Mouse (Mus musculus) cortical plate, adult 2 months (tissue): ENCODE measurements around the gene Cwf19l1. TPM values are rescaled to one million over a fixed set of nuclear protein-coding genes. Genes with fewer than 3 reads are reported as not detected.

Experiments used
- H3K27ac ChIP-seq: fragments of 200-500 bp; 2 replicates; pipeline ENCODE4 v1.5.1; 2012; ENCODE audit warnings: low read length, control low read depth, inconsistent platforms; ENCODE audit not compliant: insufficient read depth
- H3K4me1 ChIP-seq: fragments of 200-500 bp; 2 replicates; pipeline ENCODE4 v1.6.1; 2011; ENCODE audit warnings: low read length; ENCODE audit not compliant: control insufficient read depth, insufficient read depth
- H3K4me3 ChIP-seq: fragments of 200-500 bp; 2 replicates; pipeline ENCODE4 v1.5.1; 2011; ENCODE audit warnings: mild to moderate bottlenecking, low read length, control low read depth; ENCODE audit not compliant: insufficient read depth
- CTCF ChIP-seq: fragments of 200-500 bp; IDR thresholded peaks from 2 replicates; pipeline ENCODE4 v1.5.1; 2011; ENCODE audit warnings: mild to moderate bottlenecking, control low read depth, low read length; ENCODE audit not compliant: insufficient read depth; ENCODE audit errors: extremely low read depth
- POLR2A ChIP-seq: fragments of 200-500 bp; IDR thresholded peaks from 2 replicates; pipeline ENCODE4 v1.6.1; 2011; ENCODE audit warnings: mild to moderate bottlenecking, low read length, control low read depth; ENCODE audit not compliant: insufficient read depth; ENCODE audit errors: extremely low read depth
- polyA plus RNA-seq: library from polyadenylated mRNA; depleted of rRNA; stranded (reverse); fragments of >200 nt; gene quantifications from 2 replicates; pipeline ENCODE4 v1.2.3, GENCODE M21; 2012

Gene Cwf19l1
- polyA plus RNA-seq, 1 experiment: 23.7 TPM

DNA sequence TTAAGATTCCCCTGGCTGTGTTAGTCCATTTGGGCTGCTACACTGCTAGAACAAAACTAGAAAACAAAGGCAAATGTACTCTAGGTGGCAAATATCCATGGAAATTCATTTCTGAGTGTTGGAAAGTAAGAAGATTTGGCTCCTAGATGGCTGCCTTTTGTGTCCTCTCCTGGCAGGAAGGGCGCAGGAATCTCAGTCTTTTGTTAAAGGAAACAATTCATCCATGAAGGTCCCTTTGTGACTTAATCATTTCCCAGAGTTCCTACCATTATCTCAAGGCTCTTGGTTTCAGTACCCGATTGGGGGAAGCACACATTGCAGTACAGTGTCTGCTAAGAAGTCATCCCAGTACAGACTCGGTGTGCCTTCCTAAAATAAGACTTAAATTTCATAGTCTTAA lies 49.4 kb downstream of the Cwf19l1 start:
- Histone ChIP-seq H3K4me1 (no peaks in the 10 kb centered on the region), H3K4me3 (no peak overlapping the region), H3K27ac (no peak overlapping the region)
- no peak for TF ChIP-seq CTCF
- no peak for TF ChIP-seq POLR2A

DNA sequence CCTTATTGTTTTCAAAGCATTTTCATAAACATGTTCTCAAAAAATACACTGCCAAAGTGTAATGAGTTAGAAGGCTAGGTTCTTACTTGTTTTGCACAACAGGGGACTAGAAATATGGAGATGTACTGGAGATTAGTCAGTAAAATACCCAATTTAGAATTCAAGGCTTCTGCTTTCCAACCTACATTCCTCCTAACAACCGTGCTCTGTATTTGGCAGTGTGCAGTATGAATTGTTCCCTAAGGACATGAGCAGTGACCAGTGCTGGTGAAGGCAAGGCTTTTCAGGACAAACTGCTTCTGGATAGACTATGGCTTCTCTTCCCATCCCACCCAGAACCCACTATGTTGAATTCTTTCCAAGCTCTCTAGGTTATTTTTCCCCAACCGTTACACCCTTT lies 54.8 kb downstream of the Cwf19l1 start:
- no peak overlapping the region for H3K4me3 ChIP-seq
- no peaks in the 10 kb centered on the region for H3K4me1 ChIP-seq
- no peak for TF ChIP-seq POLR2A
- no peak for TF ChIP-seq CTCF
- no peak overlapping the region for H3K27ac ChIP-seq

DNA sequence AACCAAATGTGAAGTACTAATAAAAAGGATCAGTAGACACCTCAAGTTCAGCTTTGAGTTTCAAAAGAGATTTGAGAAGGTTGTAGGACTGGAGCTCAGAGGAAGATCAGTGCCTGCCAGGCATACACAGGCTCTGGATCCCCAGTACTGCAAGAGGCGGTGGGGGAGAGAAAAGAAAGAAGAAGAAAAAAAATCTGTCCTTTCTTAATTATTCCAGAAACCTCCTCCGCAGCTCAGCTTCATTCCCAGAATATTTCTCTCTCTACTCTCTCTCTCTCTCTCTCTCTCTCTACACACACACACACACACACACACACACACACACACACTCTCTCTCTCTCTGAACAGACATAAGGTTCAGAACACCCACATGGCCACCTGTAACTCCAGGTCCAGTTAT lies 55.7 kb downstream of the Cwf19l1 start:
- Histone ChIP-seq H3K27ac (no peak overlapping the region), H3K4me3 (no peak overlapping the region), H3K4me1 (no peaks in the 10 kb centered on the region)
- TF ChIP-seq CTCF (no peak), POLR2A (no peak)

DNA sequence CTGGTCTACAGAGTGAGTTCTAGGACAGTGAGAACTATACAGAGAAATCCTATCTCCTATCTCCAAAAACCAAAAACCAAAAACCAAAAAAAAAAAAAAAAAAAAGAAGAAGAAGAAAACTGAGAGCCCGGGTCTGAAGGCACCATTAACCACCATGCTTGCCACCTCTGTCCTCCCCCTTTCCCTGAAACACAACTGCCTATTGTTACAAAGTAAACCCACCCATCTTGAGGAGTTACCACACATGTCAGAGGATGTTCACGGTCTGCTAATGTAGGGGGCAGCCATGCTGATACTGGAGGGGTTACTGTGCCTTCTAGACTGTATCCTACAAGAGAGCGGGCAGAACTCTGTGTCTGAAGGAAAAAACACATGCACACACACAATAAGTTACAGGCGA lies 58.7 kb downstream of the Cwf19l1 start:
- no peak for TF ChIP-seq CTCF
- no peak for TF ChIP-seq POLR2A
- no peaks in the 10 kb centered on the region for H3K4me1 ChIP-seq
- H3K4me3 ChIP-seq: no peak overlapping the region
- no peak overlapping the region for H3K27ac ChIP-seq

DNA sequence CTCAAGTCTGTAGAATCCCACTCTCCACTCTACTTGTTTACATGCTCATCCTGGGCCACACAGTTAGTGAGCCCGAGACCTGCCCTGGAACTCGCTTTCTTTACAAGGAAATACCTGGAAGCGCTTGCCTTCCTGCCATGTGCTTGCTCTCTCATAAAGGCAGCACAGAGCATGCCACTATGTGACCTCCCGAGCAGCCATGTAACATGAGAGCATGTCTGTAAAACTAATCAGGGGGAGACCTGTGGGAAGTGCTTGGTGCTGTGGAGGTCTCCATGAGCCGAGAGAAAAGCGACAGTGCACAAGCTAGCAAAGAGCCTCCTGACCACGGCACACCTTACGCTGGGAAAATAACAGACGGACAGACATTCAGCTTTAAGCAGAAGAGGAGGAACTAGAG lies 59.2 kb downstream of the Cwf19l1 start:
- no peaks in the 10 kb centered on the region for H3K4me1 ChIP-seq

DNA sequence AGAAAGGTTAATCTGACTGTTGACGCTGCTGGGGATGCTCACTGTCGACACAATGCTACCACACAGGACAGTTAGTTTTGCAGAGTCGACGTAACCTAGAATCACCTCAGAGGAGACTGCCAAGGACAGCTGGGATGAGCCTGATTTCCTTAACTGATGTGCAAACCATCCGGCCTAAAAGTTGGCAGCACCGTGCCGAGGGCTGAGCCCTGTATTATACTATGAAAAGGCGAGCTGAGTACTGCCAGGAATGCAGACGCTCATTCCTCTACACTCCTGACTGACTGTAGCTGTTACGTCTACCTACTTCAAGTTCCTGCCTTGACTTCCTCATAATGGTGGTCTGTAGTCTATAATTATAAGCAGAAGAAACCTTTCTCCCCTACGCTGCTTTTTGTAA lies 60.7 kb downstream of the Cwf19l1 start:
- no peak overlapping the region for H3K4me3 ChIP-seq
- no peak overlapping the region for H3K27ac ChIP-seq
- no peak for TF ChIP-seq POLR2A
- no peak for TF ChIP-seq CTCF
- H3K4me1 ChIP-seq: no peaks in the 10 kb centered on the region

More for the DNA sequence above, 59.2 kb downstream of the Cwf19l1 start:
- H3K27ac ChIP-seq: no peak overlapping the region
- no peak for TF ChIP-seq CTCF
- TF ChIP-seq POLR2A: no peak
- no peak overlapping the region for H3K4me3 ChIP-seq

DNA sequence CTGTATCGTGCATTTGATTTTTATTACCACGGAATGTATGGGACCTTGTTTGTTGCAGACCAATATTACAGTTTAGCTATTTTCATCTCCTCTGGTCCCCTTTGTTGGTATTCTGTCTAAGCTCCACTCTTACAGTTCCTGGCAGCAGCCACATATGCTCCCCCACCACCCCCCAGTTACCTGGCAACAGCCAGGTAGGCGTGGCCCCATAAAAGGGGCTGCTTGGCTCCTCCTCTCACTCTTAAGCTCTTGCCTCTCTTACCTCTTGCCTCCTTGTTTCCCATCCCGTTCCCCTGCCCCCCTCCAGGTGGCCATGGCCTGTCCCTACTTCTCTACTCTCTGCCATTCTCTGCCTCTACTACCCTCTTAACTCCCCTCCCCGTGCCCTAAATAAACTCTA lies 64.5 kb downstream of the Cwf19l1 start:
- Histone ChIP-seq H3K4me3 (no peak overlapping the region), H3K27ac (no peak overlapping the region), H3K4me1 (peaks cover 3% of the 10 kb centered on the region)
- TF ChIP-seq POLR2A: no peak
- no peak for TF ChIP-seq CTCF

DNA sequence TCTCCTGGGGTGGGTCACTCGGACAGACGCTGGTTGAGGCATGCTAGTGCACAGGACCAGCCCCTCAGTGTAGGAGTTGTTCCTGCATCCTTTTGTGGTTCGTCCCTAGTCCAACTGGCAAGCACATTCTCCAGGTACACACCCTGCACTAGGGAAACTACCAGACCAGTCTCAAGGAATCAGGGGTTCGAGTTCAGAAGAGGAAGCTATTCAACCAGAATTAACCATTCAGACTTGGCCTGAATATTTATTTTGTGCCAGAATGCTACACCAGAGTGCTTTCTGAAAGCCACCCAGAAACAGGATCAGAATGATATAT lies 65.8 kb downstream of the Cwf19l1 start:
- peaks cover 3% of the 10 kb centered on the region for H3K4me1 ChIP-seq
- H3K4me3 ChIP-seq: peak overlapping the region; percentile 96
- TF ChIP-seq POLR2A: no peak
- no peak for TF ChIP-seq CTCF
- H3K27ac ChIP-seq: no peak overlapping the region; the same call in 1 of the 2 replicates

DNA sequence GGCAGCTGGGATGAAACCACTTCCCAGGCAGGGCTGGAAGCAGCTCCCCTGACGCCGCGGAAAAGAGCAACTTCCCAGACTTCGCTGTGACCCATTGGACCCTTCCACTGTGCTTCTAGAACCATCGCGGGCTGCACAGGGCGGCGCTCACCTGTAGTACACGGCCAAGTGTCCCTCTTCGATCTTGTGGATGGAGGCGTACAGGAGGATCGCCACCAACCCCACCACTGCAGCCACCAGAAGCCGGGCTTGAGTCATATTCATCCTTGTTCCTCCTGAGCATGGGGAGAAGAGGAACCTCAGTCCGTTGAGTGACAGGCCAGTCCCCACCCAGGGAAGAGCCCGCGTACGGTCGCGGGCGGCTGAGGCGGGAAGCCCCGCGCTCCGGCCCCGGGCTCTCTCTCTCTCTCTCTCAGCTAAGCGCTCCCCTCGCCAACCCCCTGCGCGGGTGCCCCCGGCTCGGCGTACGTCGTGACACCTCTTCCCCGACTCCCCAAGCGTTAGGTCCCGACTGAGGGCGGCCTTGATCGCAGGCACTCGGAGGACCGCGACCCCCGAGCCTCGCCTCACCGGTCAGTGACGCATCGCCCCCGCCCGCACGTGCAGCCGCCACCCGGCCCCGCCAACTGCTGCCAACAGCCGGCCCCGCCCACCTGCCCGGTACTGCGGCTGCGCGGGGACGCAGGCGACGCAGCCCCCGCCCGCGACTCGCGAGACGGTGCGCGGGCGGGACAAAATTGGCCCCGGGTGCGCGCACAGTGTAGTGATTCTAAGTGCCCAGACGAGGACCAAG lies 66.4 kb downstream of the Cwf19l1 start, which contains the start of gene Erlin1:
Gene Erlin1 (minus strand): TSS at position 665 of the 793 bp plus-strand sequence.
- H3K27ac ChIP-seq: peak within 1 kb of the TSS; percentile 83

DNA sequence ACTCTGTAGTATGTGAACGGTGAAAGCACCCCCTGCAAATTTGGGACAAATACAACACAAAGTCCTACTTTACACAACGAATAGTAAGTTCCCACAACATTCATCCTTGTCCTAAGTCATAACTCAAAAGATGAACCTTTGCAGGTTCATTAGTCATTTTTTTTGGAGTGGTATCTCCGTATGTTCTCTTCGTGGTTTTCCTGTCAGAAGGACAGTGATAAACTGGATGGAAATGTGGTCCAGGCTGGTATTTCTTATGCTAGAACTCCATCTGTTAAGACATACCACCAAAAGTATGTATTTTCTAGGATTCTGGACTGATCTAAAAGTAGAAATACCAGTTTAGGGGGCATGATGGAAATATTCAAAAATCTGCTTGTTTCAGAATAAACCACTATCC lies 67.4 kb downstream of the Cwf19l1 start:
- Histone ChIP-seq H3K27ac (no peak overlapping the region), H3K4me1 (peaks cover 3% of the 10 kb centered on the region), H3K4me3 (peak overlapping the region; percentile 96)
- TF ChIP-seq POLR2A (no peak), CTCF (no peak)

More for the DNA sequence above, 66.4 kb downstream of the Cwf19l1 start, which contains the start of gene Erlin1:
- no peak for TF ChIP-seq CTCF
- TF ChIP-seq POLR2A: 0 out of 2 replicates have a peak, but pooled peaks have one; percentile 36
- H3K4me1 ChIP-seq: peaks cover 3% of the 10 kb centered on the region
- peak within 1 kb of the TSS; percentile 96 for H3K4me3 ChIP-seq
